Mouse (Mus musculus): ENCODE data around the gene Urm1.

DNA sequence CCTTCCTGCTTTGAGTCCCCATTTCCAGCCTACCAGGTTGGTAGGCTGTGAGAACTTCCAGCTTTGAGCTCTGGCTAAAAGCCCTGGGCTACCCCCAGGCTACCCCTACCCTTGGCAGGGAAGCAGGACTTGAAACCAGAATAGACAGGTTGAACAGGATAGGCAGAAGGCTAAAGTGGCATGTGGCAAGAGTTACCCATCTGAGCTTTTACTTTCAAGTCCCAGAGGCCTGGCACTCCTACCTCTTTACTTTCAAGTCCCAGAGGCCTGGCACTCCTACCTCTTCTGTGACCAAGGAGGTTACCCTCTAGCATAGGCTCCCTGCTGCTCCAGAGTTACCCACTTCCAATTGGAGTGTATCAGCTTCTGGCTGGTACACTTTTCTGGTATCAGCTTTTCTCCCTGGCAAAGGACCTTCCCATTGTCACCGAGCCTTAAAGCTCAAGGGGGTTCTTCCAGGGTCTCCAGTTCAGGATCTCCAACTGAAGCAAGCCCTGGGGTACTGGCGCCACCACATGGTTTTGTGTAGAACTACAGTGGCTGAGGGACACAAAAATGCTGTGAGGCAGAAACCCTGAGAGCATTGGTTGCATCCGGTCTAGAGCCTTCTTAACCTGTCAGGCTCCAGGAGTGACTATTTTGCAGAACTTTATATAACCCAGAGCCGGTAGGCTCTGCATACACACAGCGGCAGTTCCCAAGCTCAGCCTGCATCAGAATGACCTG is 39.0 kb downstream of the Urm1 start:
- no peak for TF ChIP-seq CTCF (IDR thresholded peaks at IDR 0.05; ENCODE audit: borderline replicate concordance, insufficient read depth, low read length)
- no peak for TF ChIP-seq POLR2A (IDR thresholded peaks at IDR 0.05; ENCODE audit: low read depth, low read length)
